Mouse (Mus musculus) gastrocnemius, adult 18-20 months (tissue): ENCODE data around the gene Tmem274. TPM values are rescaled to one million over a fixed set of nuclear protein-coding genes. Genes with fewer than 3 reads are reported as not detected.
A peak's percentile ranks its signal among the peaks of the same experiment; 100 is the strongest.
"Not testable (repeated sequence)": the region's sequence is repeated elsewhere in the genome, so short reads cannot be mapped to it uniquely, and the experiment has no call there.

Source experiments
- DNase-seq: peaks from one replicate; pipeline ENCODE4 v3.0.0; 2021; ENCODE audit warnings: low spot score
- long read RNA-seq, 2 experiments: library from polyadenylated mRNA; stranded (forward); transcript quantifications; one replicate each; pipeline ENCODE4 v2.0.0; 2021
- total RNA-seq, 2 experiments: library from RNA; stranded (reverse); gene quantifications; 2 replicates each; pipeline ENCODE4 v1.2.3; 2021

The Tmem274 gene
- not detected for total RNA-seq
- long read RNA-seq, experiment 1 = 0 reads
- long read RNA-seq, experiment 2 = 0 reads

GRCm38 (mm10) chr4:149477078-149477477 lies at the start of gene Tmem274:
Gene Tmem274, plus strand, starts transcription at chr4:149477378.
- DNase-seq = no peak

- no peak for DNase-seq
These were observed 47.6 kb upstream of the Tmem274 start for GRCm38 (mm10) chr4:149429592-149429991.

GRCm38 (mm10) chr4:149431887-149432286 lies 45.3 kb upstream of the Tmem274 start:
- DNase-seq = not testable (repeated sequence)

GRCm38 (mm10) chr4:149440576-149440975 lies 36.6 kb upstream of the Tmem274 start:
- DNase-seq = no peak

GRCm38 (mm10) chr4:149442436-149442835 lies 34.7 kb upstream of the Tmem274 start:
- no peak for DNase-seq

GRCm38 (mm10) chr4:149444465-149444864 lies 32.7 kb upstream of the Tmem274 start:
- DNase-seq = no peak

- peak; percentile 92 for DNase-seq
These were observed 32.0 kb upstream of the Tmem274 start for GRCm38 (mm10) chr4:149444964-149445701.

GRCm38 (mm10) chr4:149445868-149446267 lies 31.3 kb upstream of the Tmem274 start:
- peak; percentile 17 for DNase-seq

GRCm38 (mm10) chr4:149446309-149446708 lies 30.9 kb upstream of the Tmem274 start:
- DNase-seq = no peak

GRCm38 (mm10) chr4:149450636-149451035 lies 26.5 kb upstream of the Tmem274 start:
- DNase-seq = no peak

- DNase-seq = peak; percentile 26
These were observed 23.5 kb upstream of the Tmem274 start for GRCm38 (mm10) chr4:149453656-149454055.

GRCm38 (mm10) chr4:149454263-149454662 lies 22.9 kb upstream of the Tmem274 start:
- DNase-seq = no peak

GRCm38 (mm10) chr4:149454879-149455278 lies 22.3 kb upstream of the Tmem274 start, which contains the start of gene Rbp7:
Gene Rbp7, minus strand, starts transcription at chr4:149454978.
- DNase-seq = peak; percentile 17

GRCm38 (mm10) chr4:149457163-149457562 lies 20.0 kb upstream of the Tmem274 start:
- DNase-seq = not testable (repeated sequence)

GRCm38 (mm10) chr4:149457831-149458430 lies 19.2 kb upstream of the Tmem274 start:
- peak; percentile 31 for DNase-seq

- DNase-seq = no peak
These were observed 18.7 kb upstream of the Tmem274 start for GRCm38 (mm10) chr4:149458526-149458925.

GRCm38 (mm10) chr4:149459425-149459824 lies 17.8 kb upstream of the Tmem274 start:
- DNase-seq = no peak

GRCm38 (mm10) chr4:149460475-149460874 lies 16.7 kb upstream of the Tmem274 start:
- not testable (repeated sequence) for DNase-seq

GRCm38 (mm10) chr4:149461579-149462304 lies 15.4 kb upstream of the Tmem274 start:
- no peak for DNase-seq

GRCm38 (mm10) chr4:149462305-149462971 lies 14.7 kb upstream of the Tmem274 start:
- no peak for DNase-seq

- no peak for DNase-seq
These were observed 13.7 kb upstream of the Tmem274 start for GRCm38 (mm10) chr4:149463435-149463950.
